Mouse (Mus musculus): ENCODE measurements around the gene Gm4767. TPM values are rescaled to one million over a fixed set of nuclear protein-coding genes. Genes with fewer than 3 reads are reported as not detected.

Gene Gm4767
- 0.56 and 0.82 TPM in 2 replicates for polyA plus RNA-seq (2012; rRNA removed)

DNA sequence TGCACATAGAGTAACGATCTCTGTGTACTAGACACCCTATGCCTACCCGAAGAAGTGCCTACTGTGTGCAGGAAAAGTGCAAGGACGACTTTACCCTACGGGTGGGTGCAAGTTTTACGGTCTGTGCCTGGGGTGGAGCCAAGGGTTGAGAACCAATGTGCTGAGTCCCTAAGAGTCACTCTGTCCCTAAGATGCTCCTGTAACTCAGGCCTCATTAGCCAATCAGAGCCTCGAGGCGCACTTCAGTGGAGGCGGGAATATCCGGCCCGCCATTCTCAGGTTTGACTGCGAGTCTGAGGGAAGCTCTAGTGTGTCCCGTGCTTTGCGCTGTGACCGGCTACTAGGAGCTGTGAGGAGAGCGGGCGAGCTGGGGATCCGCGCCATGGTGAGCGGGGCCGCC, at the start of gene Gm4767:
TSS of gene Gm4767 (plus strand) at position 288 of the 400 bp plus-strand sequence.

DNA sequence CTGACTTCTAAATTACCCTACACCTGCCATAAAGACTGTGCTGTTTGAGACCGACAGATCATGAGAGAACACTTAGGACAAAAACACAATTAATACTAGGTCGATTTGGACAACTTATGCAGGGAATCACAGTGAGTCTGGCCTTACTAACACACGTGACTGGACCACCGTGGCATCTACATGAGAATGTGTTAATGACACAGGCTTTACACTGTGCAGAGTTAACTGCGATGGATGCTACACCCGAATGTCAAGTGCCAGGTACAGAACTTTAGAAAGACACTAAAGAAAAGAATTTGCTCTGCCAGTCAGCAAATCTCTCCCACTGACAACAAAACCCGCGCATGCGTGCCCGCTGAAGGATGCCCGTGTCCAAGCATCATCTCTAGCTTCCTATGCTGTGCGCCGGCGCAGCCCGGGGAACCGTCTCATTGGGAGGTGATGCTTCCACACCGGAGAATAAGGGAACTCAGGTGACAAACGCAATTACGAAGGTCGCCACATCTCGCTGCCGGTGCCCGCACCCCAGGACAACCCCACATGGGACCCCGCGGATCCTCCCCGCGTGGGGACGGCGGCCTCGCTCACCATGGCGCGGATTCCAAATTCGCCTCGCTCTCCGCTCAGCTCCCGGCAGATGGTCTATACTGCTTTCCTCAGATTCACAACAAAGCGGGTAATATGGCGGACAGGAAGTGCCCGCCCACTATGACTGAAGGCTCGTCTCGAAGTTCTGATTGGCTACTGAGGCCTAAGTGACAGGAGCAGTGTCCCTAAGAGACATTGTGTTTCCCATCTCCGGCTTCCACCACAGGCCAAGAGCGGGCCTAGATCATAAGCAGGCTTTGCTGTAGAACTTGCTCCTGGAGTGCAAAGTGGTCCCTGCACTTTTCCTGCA, 41.2 kb upstream of the Gm4767 start, which contains the start of gene Gm3055:
TSS of gene Gm3055 (minus strand) at position 656 of the 898 bp plus-strand sequence.

DNA sequence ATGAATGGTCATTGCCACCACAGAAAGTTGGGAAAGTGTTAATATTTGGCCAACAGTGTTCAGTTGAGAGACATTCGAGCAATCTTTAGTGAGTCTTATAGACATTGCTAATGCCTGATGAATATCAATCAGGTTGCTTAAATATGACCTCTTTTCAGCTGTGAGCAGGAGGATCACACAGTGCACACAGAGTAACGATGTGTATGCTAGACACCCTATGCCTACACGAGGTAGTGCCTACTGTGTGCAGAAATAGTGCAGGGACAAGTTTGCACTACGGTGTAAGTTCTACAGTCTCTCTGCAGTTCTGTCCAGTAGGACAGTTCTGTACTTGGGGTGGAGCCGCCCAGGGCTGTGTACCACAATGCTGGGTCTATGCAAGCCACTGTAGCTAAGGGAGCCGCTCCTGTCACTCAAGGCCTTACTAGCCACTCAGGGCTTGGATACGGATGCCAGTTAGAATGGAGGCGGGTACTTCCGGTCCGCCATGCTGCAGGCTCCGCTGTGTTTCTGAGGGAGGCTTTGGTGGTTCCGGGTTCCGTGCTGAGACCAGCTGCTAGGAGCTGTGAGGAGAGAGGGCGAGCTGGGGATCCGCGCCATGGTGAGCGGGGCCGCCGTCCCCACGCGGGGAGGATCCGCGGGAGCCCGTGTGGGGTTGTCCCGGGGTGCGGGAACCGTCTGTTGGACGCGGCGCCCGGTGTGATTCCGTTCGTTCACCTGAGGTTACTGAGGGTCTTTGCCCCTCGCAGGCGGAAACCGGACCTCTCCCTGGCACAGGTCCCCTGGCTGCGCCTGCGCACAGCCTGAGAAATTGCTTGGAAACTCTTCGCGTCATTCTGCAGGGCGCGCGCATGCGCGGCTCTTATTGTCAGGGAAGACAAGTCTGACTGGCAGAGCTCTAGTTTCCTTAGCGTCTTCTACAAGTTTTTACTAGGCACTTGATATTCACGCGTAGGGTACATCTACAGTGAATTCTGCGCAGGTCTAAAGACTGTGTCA, 51.7 kb downstream of the Gm4767 start, which contains the start of gene Gm32687:
TSS of gene Gm32687 (plus strand) at position 526 of the 999 bp plus-strand sequence.

Other genes starting within 250 kb of the Gm4767 start
- 117 and 122 TPM in 2 replicates for gene Tle2, start 237.6 kb upstream of the Gm4767 start, polyA plus RNA-seq (2012; rRNA removed)
- gene Tle6, start 211.1 kb upstream of the Gm4767 start, polyA plus RNA-seq (2012; rRNA removed), result 9.6 and 12.3 TPM in 2 replicates
- 3.9 and 4.6 TPM in 2 replicates for gene BC025920, start 205.9 kb upstream of the Gm4767 start, polyA plus RNA-seq (2012; rRNA removed)
- 45.2 and 51.5 TPM in 2 replicates for gene Sirt6, start 184.4 kb upstream of the Gm4767 start, polyA plus RNA-seq (2012; rRNA removed)
- gene Ankrd24, start 183.6 kb upstream of the Gm4767 start, polyA plus RNA-seq (2012; rRNA removed), result 121 and 135 TPM in 2 replicates
- gene Gm10778, start 163.1 kb upstream of the Gm4767 start, polyA plus RNA-seq (2012; rRNA removed), result 3.8 and 4.0 TPM in 2 replicates
- gene Zfp433, start 107.4 kb upstream of the Gm4767 start, polyA plus RNA-seq (2012; rRNA removed), result 6.7 and 7.2 TPM in 2 replicates
- gene Gm3055, start 41.0 kb upstream of the Gm4767 start, polyA plus RNA-seq (2012; rRNA removed), result 11.3 and 14.0 TPM in 2 replicates
- gene Gm32687, start 51.7 kb downstream of the Gm4767 start, polyA plus RNA-seq (2012; rRNA removed), result 5.6 and 6.8 TPM in 2 replicates
- gene Zfp781, start 118.3 kb downstream of the Gm4767 start, polyA plus RNA-seq (2012; rRNA removed), result 4.2 and 4.4 TPM in 2 replicates
- gene Zfp873, start 235.9 kb downstream of the Gm4767 start, polyA plus RNA-seq (2012; rRNA removed), result 10.2 and 10.6 TPM in 2 replicates